Mouse (Mus musculus) midbrain, embryonic 14.5 days (tissue): ENCODE results near the gene Prdm13. TPM values are rescaled to one million over a fixed set of nuclear protein-coding genes. Genes with fewer than 3 reads are reported as not detected.

ENCODE experiments used
- ATAC-seq: fragments of 200-750 bp; cut with Nextera tagmentation; 2 replicates; pipeline ENCODE4 v1.8.0; 2017; ENCODE audit warnings: moderate number of reproducible peaks, moderate library complexity; ENCODE audit not compliant: low FRiP score, low TSS enrichment
- DNase-seq: peaks from one replicate; pipeline ENCODE4 v3.0.0-alpha.2; 2015
- H3K27ac ChIP-seq: fragments of 300-500 bp; sonication (generic); replicated peaks from 2 replicates; pipeline ENCODE4 v1.5.1; 2014; ENCODE audit warnings: mild to moderate bottlenecking, low read depth, low read length, moderate library complexity
- H3K27me3 ChIP-seq: fragments of 300-500 bp; sonication (generic); 2 replicates; pipeline ENCODE4 v1.6.1; 2014; ENCODE audit warnings: low read length, control low read depth, mixed read lengths; ENCODE audit not compliant: control insufficient read depth, insufficient read depth
- H3K36me3 ChIP-seq: fragments of 300-500 bp; sonication (generic); 2 replicates; pipeline ENCODE4 v1.6.1; 2014; ENCODE audit warnings: low read length, control low read depth; ENCODE audit not compliant: control insufficient read depth, insufficient read depth
- H3K4me1 ChIP-seq: fragments of 300-500 bp; sonication (generic); 2 replicates; pipeline ENCODE4 v1.6.1; 2014; ENCODE audit warnings: mild to moderate bottlenecking, antibody characterized with exemption, low read length, control low read depth; ENCODE audit not compliant: control insufficient read depth, insufficient read depth
- H3K4me2 ChIP-seq: fragments of 300-500 bp; sonication (generic); 2 replicates; pipeline ENCODE4 v1.6.1; 2014; ENCODE audit warnings: mild to moderate bottlenecking, low read length, moderate library complexity
- H3K4me3 ChIP-seq: fragments of 300-500 bp; sonication (generic); replicated peaks from 2 replicates; pipeline ENCODE4 v1.5.1; 2014; ENCODE audit warnings: low read depth, low read length
- H3K9ac ChIP-seq: fragments of 300-500 bp; sonication (generic); replicated peaks from 2 replicates; pipeline ENCODE4 v1.6.1; 2014; ENCODE audit warnings: mild to moderate bottlenecking, low read length, moderate library complexity
- H3K9me3 ChIP-seq: fragments of 300-500 bp; sonication (generic); 2 replicates; pipeline ENCODE4 v1.6.1; 2016; ENCODE audit warnings: low read length, control low read depth, mixed read lengths; ENCODE audit not compliant: control insufficient read depth
- WGBS: fragments of 180-500 bp; shearing (Covaris S2); extraction: QIAGEN DNeasy Blood & Tissue Kit; methylation state at CpG from one replicate; pipeline ENCODE4 v1.1.7; 2014; 5-methylcytosine and 5-hydroxymethylcytosine counted together
- polyA plus RNA-seq: library from polyadenylated mRNA; unstranded; fragments of >200 nt; fragmentation: Nextera tagmentation; extraction: Ambion mirVana; gene quantifications from 2 replicates; pipeline ENCODE4 v1.2.1, GENCODE M21; 2014

Prdm13 gene
- polyA plus RNA-seq, 1 experiment from 2014 or later = 0.42 TPM

DNA sequence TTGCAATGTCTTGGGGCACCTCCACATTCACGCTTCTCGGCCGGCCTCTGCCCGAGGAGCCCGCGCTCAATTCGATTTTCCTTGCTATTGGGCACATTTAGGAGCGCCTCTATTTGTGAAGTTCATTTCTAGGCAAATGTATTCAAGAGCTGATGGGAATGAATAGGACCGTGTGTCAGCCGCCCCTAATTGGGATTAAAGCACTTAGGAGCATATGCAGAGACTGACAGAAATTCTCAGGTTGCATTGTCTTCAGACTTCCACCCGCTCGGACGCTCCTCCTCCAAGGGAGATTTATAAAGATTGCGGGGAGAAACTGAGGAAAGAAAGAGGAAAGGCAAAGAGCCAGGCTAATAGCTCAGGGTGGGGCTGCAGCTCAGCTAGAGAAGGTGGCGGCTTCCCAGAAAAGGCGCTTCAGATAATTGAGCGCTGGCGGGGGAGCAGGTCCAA is 3.8 kb upstream of the Prdm13 start:
- Histone ChIP-seq H3K9me3 (0 out of 2 replicates have a peak, but pooled peaks cover 3% of the 10 kb centered on the region), H3K27me3 (peaks cover 81% of the 10 kb centered on the region), H3K36me3 (no peaks in the 10 kb centered on the region), H3K4me2 (peak overlapping the region; percentile 77), H3K27ac (no peak overlapping the region), H3K9ac (no peak overlapping the region), H3K4me1 (peaks cover 13% of the 10 kb centered on the region), H3K4me3 (peak overlapping the region; percentile 39; the same call in 1 of the 2 replicates)
- peak; percentile 24; the same call in 1 of the 2 replicates for ATAC-seq
- peak; percentile 69 for DNase-seq
- under 1% methylated on average over 18 of the region's 18 CpGs for WGBS

DNA sequence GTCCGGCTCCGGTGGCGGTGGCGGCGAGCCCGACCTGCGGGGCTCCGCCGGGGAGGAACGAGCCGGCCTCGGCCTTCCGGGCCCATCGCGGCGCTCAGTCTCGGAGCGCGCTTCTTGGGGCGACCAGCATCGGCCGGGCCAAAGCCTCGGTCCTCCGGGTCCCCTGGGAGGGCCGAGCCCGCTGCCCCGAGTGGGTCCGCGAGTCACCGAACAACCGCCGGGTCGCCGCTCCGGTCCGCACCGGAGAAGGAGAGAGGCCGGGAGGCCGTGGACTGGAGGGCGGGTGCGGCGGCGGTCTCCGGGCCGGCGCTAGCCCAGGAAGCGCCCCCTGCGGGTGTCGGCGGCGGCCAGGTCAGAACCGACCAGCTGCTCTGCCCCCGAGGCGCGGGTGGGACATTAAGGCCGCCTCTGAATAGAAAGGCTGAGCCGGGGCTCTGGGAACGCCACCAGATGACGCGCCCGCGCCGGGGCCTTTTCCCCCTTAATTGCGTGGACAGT is 3.0 kb upstream of the Prdm13 start:
- Histone ChIP-seq H3K4me1 (peaks cover 13% of the 10 kb centered on the region), H3K4me3 (peak overlapping the region; percentile 39), H3K9me3 (0 out of 2 replicates have a peak, but pooled peaks cover 3% of the 10 kb centered on the region), H3K27me3 (peaks cover 88% of the 10 kb centered on the region), H3K4me2 (peak overlapping the region; percentile 77), H3K36me3 (no peaks in the 10 kb centered on the region), H3K9ac (peak overlapping the region; percentile 42), H3K27ac (peak overlapping the region; percentile 57; the same call in 1 of the 2 replicates)
- under 1% methylated on average over 64 of the region's 64 CpGs for WGBS
- DNase-seq (peak; percentile 74), ATAC-seq (peak; percentile 63)

DNA sequence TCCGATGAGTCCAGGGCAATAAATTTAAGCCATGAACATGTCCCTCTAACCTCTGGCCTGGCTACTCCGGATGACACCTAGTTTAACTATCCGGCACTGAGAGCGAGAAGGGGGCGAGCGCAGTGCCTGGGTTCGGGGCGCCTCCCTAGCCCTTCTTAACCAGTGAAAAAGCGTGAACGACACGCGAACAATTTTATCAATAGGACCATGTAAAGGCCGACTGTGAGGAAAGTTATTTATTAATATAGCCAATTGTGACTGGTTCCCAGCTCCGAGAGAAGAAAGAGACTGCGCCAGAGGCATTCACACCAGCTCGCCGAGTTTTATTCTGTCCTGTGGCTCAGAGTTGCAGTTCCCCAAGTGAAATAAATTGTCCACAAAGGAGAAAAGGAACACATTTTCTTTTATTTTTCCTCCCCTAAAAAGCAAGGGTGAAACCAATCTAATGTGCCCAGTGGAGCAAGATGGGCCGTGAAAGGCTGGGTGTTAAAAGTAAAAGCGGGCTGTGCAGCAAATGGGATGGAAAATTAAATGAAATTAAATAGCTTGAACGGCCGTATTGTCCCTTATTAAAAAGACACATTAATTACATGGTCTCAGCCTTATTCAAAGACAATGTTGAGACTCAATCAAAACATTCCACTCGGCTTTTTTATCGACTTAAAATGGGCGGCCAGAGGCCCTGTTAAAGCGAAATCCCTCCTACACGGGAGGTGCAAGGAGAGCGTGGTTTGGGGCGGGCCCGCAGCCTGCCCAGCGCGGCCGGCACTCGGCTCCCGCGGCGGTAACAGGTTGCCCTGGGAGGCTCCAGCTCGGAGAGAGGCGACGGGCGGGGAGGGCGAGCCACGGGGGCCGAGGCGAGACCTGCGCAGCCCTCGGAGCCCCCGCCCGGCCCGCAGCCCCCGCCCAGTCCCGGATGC is 2.3 kb upstream of the Prdm13 start:
- H3K9ac ChIP-seq = peak overlapping the region; percentile 42
- H3K27me3 ChIP-seq = peaks cover 89% of the 10 kb centered on the region
- under 1% methylated on average over 50 of the region's 51 CpGs for WGBS
- H3K27ac ChIP-seq = 0 out of 2 replicates have a peak overlapping the region, but pooled peaks have one; percentile 57
- DNase-seq (peak; percentile 60), ATAC-seq (peak; percentile 55)
- 0 out of 2 replicates have a peak, but pooled peaks cover under 1% of the 10 kb centered on the region for H3K9me3 ChIP-seq
- peak overlapping the region; percentile 39 for H3K4me3 ChIP-seq
- H3K4me1 ChIP-seq = peaks cover 13% of the 10 kb centered on the region
- no peaks in the 10 kb centered on the region for H3K36me3 ChIP-seq
- peak overlapping the region; percentile 77 for H3K4me2 ChIP-seq

DNA sequence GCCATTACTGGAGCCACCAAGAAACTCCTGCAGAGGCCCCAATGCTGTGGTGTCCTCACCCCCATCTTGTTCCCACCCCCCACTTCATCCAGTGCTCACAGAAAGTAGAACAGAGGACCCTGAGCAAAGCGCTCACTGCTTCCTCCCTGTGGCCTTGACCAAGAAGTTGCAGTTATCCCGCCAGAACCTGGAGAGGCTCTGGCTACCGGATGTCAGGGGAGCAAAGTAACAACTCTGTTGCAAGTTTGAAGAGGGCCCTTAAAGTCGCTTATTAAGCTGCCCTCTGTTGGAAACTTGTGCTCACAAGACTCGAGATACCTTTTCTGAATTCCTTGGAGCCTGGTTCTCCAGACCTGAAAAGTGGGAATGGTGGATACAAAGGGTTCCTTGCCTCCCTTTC is 1.2 kb upstream of the Prdm13 start:
- WGBS = 4% methylated on average over 5 of the region's 5 CpGs
- no peaks in the 10 kb centered on the region for H3K36me3 ChIP-seq
- peak; percentile 38 for DNase-seq

DNA sequence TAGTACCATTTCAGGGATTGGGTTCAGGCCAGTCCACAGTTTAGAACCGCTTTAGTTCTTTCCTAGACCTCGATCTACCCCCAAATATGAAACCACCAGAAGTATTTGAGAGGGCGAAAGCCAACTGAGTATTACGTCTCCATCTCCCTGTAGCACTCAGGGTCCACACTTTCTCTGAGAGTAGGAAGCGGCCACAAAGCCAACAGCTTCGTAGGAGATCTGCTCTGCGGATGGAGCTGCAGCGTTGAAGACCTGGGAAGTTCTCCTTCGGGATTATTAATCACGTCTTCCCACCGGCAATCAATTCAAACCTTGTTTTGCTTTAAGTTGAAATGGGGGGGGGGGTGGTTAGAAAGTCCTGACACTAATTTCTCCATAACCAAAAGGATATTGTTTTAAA is 653 bp upstream of the Prdm13 start:
- Histone ChIP-seq H3K36me3 (no peaks in the 10 kb centered on the region), H3K4me2 (no peak overlapping the region), H3K27ac (no peak overlapping the region), H3K27me3 (peaks cover 89% of the 10 kb centered on the region), H3K9me3 (no peaks in the 10 kb centered on the region), H3K4me1 (peaks cover 13% of the 10 kb centered on the region), H3K4me3 (no peak overlapping the region), H3K9ac (no peak overlapping the region)
- no peak for ATAC-seq
- DNase-seq = peak; percentile 30
- under 1% methylated on average over 11 of the region's 11 CpGs for WGBS

More for the DNA sequence above, 1.2 kb upstream of the Prdm13 start:
- no peaks in the 10 kb centered on the region for H3K9me3 ChIP-seq
- H3K27ac ChIP-seq = no peak overlapping the region
- H3K9ac ChIP-seq = no peak overlapping the region
- H3K4me1 ChIP-seq = peaks cover 13% of the 10 kb centered on the region
- ATAC-seq = no peak
- peaks cover 89% of the 10 kb centered on the region for H3K27me3 ChIP-seq
- H3K4me3 ChIP-seq = no peak overlapping the region
- no peak overlapping the region for H3K4me2 ChIP-seq

DNA sequence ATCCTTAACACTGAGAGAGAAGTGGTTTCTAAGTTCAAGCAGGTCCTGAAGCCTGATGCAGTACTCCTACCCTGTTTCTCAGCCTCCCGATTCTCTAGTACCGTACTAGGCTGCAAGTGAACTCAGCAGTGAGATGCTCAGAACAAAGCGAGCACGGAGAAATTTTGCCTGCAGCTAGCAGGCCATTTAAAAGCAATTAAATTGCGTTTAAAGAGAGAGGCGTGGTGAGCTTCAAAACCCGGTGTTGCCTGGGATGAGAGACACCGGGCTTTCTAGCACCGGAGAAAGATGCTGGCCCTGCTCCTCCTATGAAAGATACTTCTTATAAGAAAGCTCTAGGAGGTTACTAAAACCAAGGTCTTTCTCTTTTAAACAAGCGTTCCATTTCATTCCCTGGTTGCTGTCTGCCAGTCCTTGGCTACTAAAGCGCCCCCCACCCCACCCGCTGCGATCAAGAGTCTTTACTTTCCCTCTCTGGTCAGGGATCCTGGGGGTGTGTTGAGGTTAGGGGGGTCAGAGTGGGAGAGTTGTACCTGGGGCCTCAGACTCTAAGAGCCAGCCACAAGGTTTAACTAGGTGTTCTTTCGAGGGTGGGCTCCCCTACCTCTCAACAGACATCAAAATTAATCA is 1.3 kb downstream of the Prdm13 start:
- Histone ChIP-seq H3K4me1 (peaks cover 13% of the 10 kb centered on the region), H3K4me3 (no peak overlapping the region), H3K27ac (no peak overlapping the region), H3K9me3 (no peaks in the 10 kb centered on the region), H3K36me3 (no peaks in the 10 kb centered on the region), H3K27me3 (peaks cover 90% of the 10 kb centered on the region), H3K4me2 (no peak overlapping the region), H3K9ac (no peak overlapping the region)
- DNase-seq = peak; percentile 50
- ATAC-seq = no peak
- 2% methylated on average over 14 of the region's 14 CpGs for WGBS

DNA sequence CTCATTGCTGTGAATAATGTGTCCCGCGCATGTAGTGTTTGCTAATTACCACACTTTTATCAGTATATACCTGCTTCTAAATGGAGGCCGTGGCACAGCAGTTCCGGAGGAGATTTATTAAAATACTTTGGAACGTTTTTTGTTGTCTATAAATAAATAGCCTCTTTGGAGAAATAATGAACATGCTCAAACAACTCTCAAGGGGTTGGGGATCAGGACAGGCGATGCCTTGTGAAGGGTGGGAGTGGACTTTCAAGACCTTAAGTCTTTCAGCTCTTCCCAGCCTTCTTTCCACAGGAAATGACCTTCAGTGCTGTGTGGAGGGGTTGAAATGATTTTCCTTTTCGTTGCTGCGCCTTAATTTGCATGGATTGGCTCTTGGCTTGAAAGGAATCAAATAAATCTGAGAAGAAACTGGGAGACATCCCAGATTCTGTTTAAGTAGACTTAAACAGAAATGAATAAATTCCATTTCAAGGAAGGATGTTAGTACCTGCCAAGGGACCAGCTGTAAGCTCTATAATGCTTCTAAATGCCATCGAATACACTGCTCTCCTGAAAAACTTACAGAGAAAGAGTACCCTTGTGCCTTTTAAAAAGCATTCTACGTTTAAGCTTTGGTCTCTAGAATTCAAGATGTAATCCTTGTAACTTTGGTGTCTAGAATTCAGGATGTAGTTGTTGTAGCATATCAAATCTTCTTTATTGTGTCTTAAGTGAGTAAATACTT is 3.2 kb downstream of the Prdm13 start:
- Histone ChIP-seq H3K9me3 (no peaks in the 10 kb centered on the region), H3K36me3 (no peaks in the 10 kb centered on the region), H3K27me3 (peaks cover 100% of the 10 kb centered on the region), H3K27ac (no peak overlapping the region), H3K4me2 (no peak overlapping the region), H3K9ac (no peak overlapping the region), H3K4me3 (no peak overlapping the region), H3K4me1 (peaks cover 6% of the 10 kb centered on the region; the same call in 1 of the 2 replicates)
- ATAC-seq (no peak), DNase-seq (peak; percentile 32)
- WGBS = 14% methylated on average over 10 of the region's 10 CpGs

DNA sequence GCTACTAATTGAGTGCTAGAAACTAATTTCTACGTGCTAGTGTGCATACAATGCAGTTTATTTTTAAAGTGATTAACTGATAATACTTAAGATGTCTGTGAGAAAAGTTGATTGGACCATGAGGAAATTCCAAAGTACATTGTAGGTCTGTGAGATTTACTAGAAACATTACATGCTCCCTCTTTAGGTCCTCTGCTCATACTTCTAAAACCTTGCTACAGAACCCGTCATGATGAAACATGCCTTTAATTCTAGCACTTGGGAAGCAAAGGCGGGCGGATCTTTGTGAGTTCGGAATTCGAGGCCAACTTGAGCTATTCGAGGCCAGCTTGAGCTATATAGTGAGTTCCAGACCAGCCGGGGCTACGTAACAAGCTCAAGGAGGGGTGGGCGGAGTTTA is 4.8 kb downstream of the Prdm13 start:
- DNase-seq = no peak
- WGBS = 3% methylated on average over 10 of the region's 10 CpGs

More for the DNA sequence above, 4.8 kb downstream of the Prdm13 start:
- ATAC-seq = no peak
- Histone ChIP-seq H3K36me3 (no peaks in the 10 kb centered on the region), H3K27me3 (peaks cover 98% of the 10 kb centered on the region), H3K9ac (no peak overlapping the region), H3K4me1 (peaks cover 6% of the 10 kb centered on the region; the same call in 1 of the 2 replicates), H3K27ac (no peak overlapping the region), H3K4me3 (no peak overlapping the region), H3K9me3 (no peaks in the 10 kb centered on the region), H3K4me2 (no peak overlapping the region)
